ENCODE assay signal across 21 mouse cellular contexts in the genomic region with DNA sequence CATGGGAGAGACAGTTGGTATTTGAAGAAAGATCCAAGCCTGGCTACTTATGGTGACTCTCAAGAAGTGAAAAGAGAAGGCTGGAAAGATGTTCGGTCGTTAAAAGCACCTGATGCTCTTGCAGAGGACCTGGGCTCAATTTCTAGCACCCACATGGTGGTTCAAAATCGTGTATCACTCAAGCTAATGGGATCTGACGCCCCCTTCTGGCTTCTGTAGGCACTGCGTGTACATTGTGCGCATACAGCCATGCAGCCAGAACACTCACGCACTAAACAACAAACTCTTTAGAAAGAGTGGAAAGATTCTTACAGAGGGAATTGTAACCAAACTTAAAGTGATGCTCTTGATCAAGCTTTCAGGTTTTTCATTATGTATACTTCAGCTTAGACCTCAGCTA.
DNase-seq lines count a peak whose midpoint lies in the region; ATAC-seq and TF ChIP-seq lines count a peak whose summit lies in the region.
"Had no signal": no experiment of that assay in that cellular context is flagged by ENCODE, and none has a peak within 500 bp of the region (broad histone marks: within the 10 kb centered on the region; RNA-seq: fewer than 3 reads in every experiment).

No protein-coding gene starts in this region.

- no peak overlapping the region for H3K4me3 ChIP-seq in kidney, postnatal 0 days (replicated peaks; ENCODE audit: low read depth, low read length)
- H3K4me3 ChIP-seq in testis, adult 2 months (ENCODE audit: control insufficient read depth, low read depth, low read length), result no peak overlapping the region
- no peak overlapping the region for H3K4me3 ChIP-seq in ES-E14 (ENCODE audit: insufficient read depth in 1 of 2, low read depth in 1 of 2, low read length in 2 of 2, poor library complexity in 1 of 2, severe bottlenecking in 1 of 2)
- no peak overlapping the region for H3K4me3 ChIP-seq in stomach, postnatal 0 days (ENCODE audit: low read depth, low read length)
- no peak overlapping the region for H3K4me3 ChIP-seq in midbrain, embryonic 11.5 days (ENCODE audit: low read depth, low read length)
- H3K4me3 ChIP-seq: forebrain, embryonic 10.5 days; hindbrain, embryonic 15.5 days; lung, embryonic 15.5 days; midbrain, embryonic 10.5 days had no signal

- TF ChIP-seq EP300 in stomach, postnatal 0 days (optimal IDR thresholded peaks at IDR 0.05), result no peak

- in situ Hi-C loops in ES-E14 (cut with MboI; ENCODE audit: low sequenced_read_pairs in 2 of 2, unreplicated experiment in 2 of 2), result no loop called here

- TF ChIP-seq POLR2A in testis, adult 2 months (IDR thresholded peaks at IDR 0.05; ENCODE audit: control insufficient read depth, low read depth, low read length), result no peak

- no peak overlapping the region for H3K9ac ChIP-seq in kidney, postnatal 0 days (ENCODE audit: low read depth, low read length)
- H3K9ac ChIP-seq in ES-E14 (ENCODE audit: insufficient read depth, low read depth, low read length, poor library complexity, severe bottlenecking), result no peak overlapping the region
- no peak overlapping the region for H3K9ac ChIP-seq in stomach, postnatal 0 days (ENCODE audit: low read length)
- no peak overlapping the region for H3K9ac ChIP-seq in midbrain, embryonic 11.5 days (ENCODE audit: low read length)
- H3K9ac ChIP-seq: forebrain, postnatal 0 days; hindbrain, embryonic 15.5 days; lung, embryonic 15.5 days had no signal

- peak; percentile 15; the same call in 1 of the 2 replicates for TF ChIP-seq CTCF in kidney, postnatal 0 days (IDR thresholded peaks at IDR 0.05; ENCODE audit: low read depth)
- TF ChIP-seq CTCF in testis, adult 2 months (IDR thresholded peaks at IDR 0.05; ENCODE audit: control insufficient read depth, insufficient read depth, insufficient replicate concordance, low read depth, low read length), result peak; percentile 58; the same call in 1 of the 2 replicates
- TF ChIP-seq CTCF in stomach, postnatal 0 days (IDR thresholded peaks at IDR 0.05; ENCODE audit: low read depth), result peak; percentile 36

- H3K27ac ChIP-seq in kidney, postnatal 0 days, result no peak overlapping the region
- H3K27ac ChIP-seq in testis, adult 2 months (ENCODE audit: control insufficient read depth, insufficient read depth, low read depth, low read length), result no peak overlapping the region
- no peak overlapping the region for H3K27ac ChIP-seq in ES-E14 (ENCODE audit: insufficient read depth, low read depth, low read length, poor library complexity, severe bottlenecking)
- no peak overlapping the region for H3K27ac ChIP-seq in stomach, postnatal 0 days (replicated peaks)
- no peak overlapping the region for H3K27ac ChIP-seq in midbrain, embryonic 11.5 days (ENCODE audit: low read depth, low read length)
- H3K27ac ChIP-seq: forebrain, embryonic 10.5 days; hindbrain, embryonic 15.5 days; lung, embryonic 15.5 days; midbrain, embryonic 10.5 days had no signal

- no peaks in the 10 kb centered on the region for H3K36me3 ChIP-seq in kidney, postnatal 0 days (ENCODE audit: insufficient read depth, low read length)
- H3K36me3 ChIP-seq in testis, adult 2 months (ENCODE audit: control insufficient read depth, insufficient read depth, low read length), result no peaks in the 10 kb centered on the region
- H3K36me3 ChIP-seq in ES-E14 (ENCODE audit: control insufficient read depth, insufficient read depth, low read length, poor library complexity, severe bottlenecking), result no peaks in the 10 kb centered on the region
- H3K36me3 ChIP-seq in stomach, postnatal 0 days (ENCODE audit: control insufficient read depth, insufficient read depth, low read length), result no peaks in the 10 kb centered on the region
- H3K36me3 ChIP-seq in midbrain, embryonic 11.5 days (ENCODE audit: control insufficient read depth, insufficient read depth, low read length), result no peaks in the 10 kb centered on the region
- H3K36me3 ChIP-seq: hindbrain, embryonic 15.5 days had no signal

- ATAC-seq in kidney, postnatal 0 days (replicated peaks; ENCODE audit: low FRiP score, low read depth), result no peak
- no peak for ATAC-seq in stomach, postnatal 0 days (ENCODE audit: low FRiP score, low TSS enrichment)
- no peak for ATAC-seq in midbrain, embryonic 11.5 days (ENCODE audit: low FRiP score)
- ATAC-seq: forebrain, postnatal 0 days had no signal

- H3K27me3 ChIP-seq in kidney, postnatal 0 days (ENCODE audit: insufficient read depth, low read length), result no peaks in the 10 kb centered on the region
- H3K27me3 ChIP-seq in testis, adult 2 months (ENCODE audit: control insufficient read depth, insufficient read depth, low read length), result no peaks in the 10 kb centered on the region
- H3K27me3 ChIP-seq in stomach, postnatal 0 days (ENCODE audit: control insufficient read depth, insufficient read depth, low read length), result no peaks in the 10 kb centered on the region
- no peaks in the 10 kb centered on the region for H3K27me3 ChIP-seq in midbrain, embryonic 11.5 days (ENCODE audit: control insufficient read depth, insufficient read depth, low read length)
- H3K27me3 ChIP-seq: CH12.LX; hindbrain, embryonic 15.5 days; lung, embryonic 15.5 days had no signal

- H3K4me1 ChIP-seq in kidney, postnatal 0 days (replicated peaks; ENCODE audit: insufficient read depth, low read length), result no peaks in the 10 kb centered on the region
- H3K4me1 ChIP-seq in testis, adult 2 months (ENCODE audit: control insufficient read depth, insufficient read depth, low read length), result no peaks in the 10 kb centered on the region
- H3K4me1 ChIP-seq in ES-E14 (ENCODE audit: control insufficient read depth in 2 of 2, insufficient read depth in 2 of 2, low read length in 2 of 2, poor library complexity in 1 of 2), result no peaks in the 10 kb centered on the region
- H3K4me1 ChIP-seq in stomach, postnatal 0 days (replicated peaks; ENCODE audit: control insufficient read depth, insufficient read depth), result no peaks in the 10 kb centered on the region
- no peaks in the 10 kb centered on the region for H3K4me1 ChIP-seq in midbrain, embryonic 11.5 days (ENCODE audit: control insufficient read depth, insufficient read depth, low read length)
- H3K4me1 ChIP-seq: forebrain, embryonic 10.5 days; hindbrain, embryonic 15.5 days; midbrain, embryonic 10.5 days had no signal

- no peaks in the 10 kb centered on the region for H3K9me3 ChIP-seq in kidney, postnatal 0 days (replicated peaks; ENCODE audit: low read length)
- no peaks in the 10 kb centered on the region for H3K9me3 ChIP-seq in ES-E14 (ENCODE audit: control insufficient read depth, insufficient read depth, low read depth, low read length)
- no peaks in the 10 kb centered on the region for H3K9me3 ChIP-seq in stomach, postnatal 0 days (ENCODE audit: control insufficient read depth, low read length)
- H3K9me3 ChIP-seq in midbrain, embryonic 11.5 days (ENCODE audit: control insufficient read depth, low read length), result no peaks in the 10 kb centered on the region
- H3K9me3 ChIP-seq: forebrain, embryonic 10.5 days; hindbrain, embryonic 15.5 days; lung, embryonic 15.5 days; midbrain, embryonic 10.5 days had no signal

- WGBS in kidney, postnatal 0 days, result 84% methylated on average over 7 of the region's 7 CpGs
- WGBS in stomach, postnatal 0 days, result 85% methylated on average over 7 of the region's 7 CpGs
- WGBS in midbrain, embryonic 11.5 days, result 87% methylated on average over 7 of the region's 7 CpGs

- DNase-seq in kidney, postnatal 0 days (ENCODE audit: low spot score), result no peak
- DNase-seq in kidney, postnatal 25 days, result no peak
- no peak for DNase-seq in testis, postnatal 14 days (ENCODE audit: low spot score)
- DNase-seq in ES-E14 (ENCODE audit: low read depth, low spot score), result no peak
- DNase-seq in stomach, postnatal 0 days (ENCODE audit: low spot score), result no peak
- no peak for DNase-seq in midbrain, embryonic 11.5 days (ENCODE audit: low spot score, missing footprints)
- DNase-seq: adrenal gland, adult 2 months; B cell, adult 2 months; cerebellum, adult 11-12 months; cerebellum, postnatal 10 days; forebrain, postnatal 0 days; kidney, adult 18-20 months; right cerebral cortex, adult 18-20 months; right cerebral cortex, postnatal 4 days had no signal

- no peak overlapping the region for H3K4me2 ChIP-seq in kidney, postnatal 0 days (ENCODE audit: low read length)
- no peak overlapping the region for H3K4me2 ChIP-seq in stomach, postnatal 0 days (replicated peaks; ENCODE audit: low read depth)
- no peak overlapping the region for H3K4me2 ChIP-seq in midbrain, embryonic 11.5 days
- H3K4me2 ChIP-seq: heart, embryonic 11.5 days; hindbrain, embryonic 15.5 days; lung, embryonic 15.5 days had no signal

TF ChIP-seq in ES-E14, 5 proteins besides CTCF, POLR2A, EP300 and RAD21:
- 0 out of 2 replicates have a peak, but pooled peaks have one; percentile 14 for TF ChIP-seq ZC3H11A (IDR thresholded peaks at IDR 0.05; ENCODE audit: borderline replicate concordance, low read depth, low read length)
- no peak for TF ChIP-seq CHD2 (IDR thresholded peaks at IDR 0.05; ENCODE audit: low read depth, low read length)
- no peak for TF ChIP-seq MAFK (IDR thresholded peaks at IDR 0.05; ENCODE audit: insufficient read depth, low read depth, low read length)
- TF ChIP-seq HCFC1 (IDR thresholded peaks at IDR 0.05; ENCODE audit: borderline replicate concordance, insufficient read depth, low read length), result no peak
